Mouse (Mus musculus): ENCODE data around the gene Zcchc17.
A peak's percentile ranks its signal among the peaks of the same experiment; 100 is the strongest.

The Zcchc17 gene

GRCm38 (mm10) chr4:130315771-130316527, 43.8 kb downstream of the Zcchc17 start:
- DNase-seq = peak; percentile 45

- DNase-seq = no peak
Observed at GRCm38 (mm10) chr4:130313552-130313951, 46.2 kb downstream of the Zcchc17 start.

GRCm38 (mm10) chr4:130312526-130312925, 47.2 kb downstream of the Zcchc17 start:
- DNase-seq = no peak

- no peak for DNase-seq
Observed at GRCm38 (mm10) chr4:130309254-130309653, 50.5 kb downstream of the Zcchc17 start.

- DNase-seq = peak; percentile 30
Observed at GRCm38 (mm10) chr4:130308231-130309081, 51.3 kb downstream of the Zcchc17 start, which contains the start of the genes Fabp3 and Gm10570. TSS of gene Fabp3 (plus strand) at chr4:130308595. TSS of gene Gm10570 (minus strand) at chr4:130308674.

- DNase-seq = peak; percentile 49
Observed at GRCm38 (mm10) chr4:130307851-130308230, 51.9 kb downstream of the Zcchc17 start.

- DNase-seq = no peak
Observed at GRCm38 (mm10) chr4:130306796-130307630, 52.7 kb downstream of the Zcchc17 start.

GRCm38 (mm10) chr4:130304746-130305145, 55.0 kb downstream of the Zcchc17 start:
- DNase-seq = no peak

GRCm38 (mm10) chr4:130302285-130302870, 57.4 kb downstream of the Zcchc17 start:
- no peak for DNase-seq

GRCm38 (mm10) chr4:130299629-130300018, 60.1 kb downstream of the Zcchc17 start:
- DNase-seq = no peak

GRCm38 (mm10) chr4:130298877-130299628, 60.7 kb downstream of the Zcchc17 start:
- no peak for DNase-seq

- no peak for DNase-seq
Observed at GRCm38 (mm10) chr4:130297123-130297529, 62.6 kb downstream of the Zcchc17 start.

GRCm38 (mm10) chr4:130296243-130296965, 63.3 kb downstream of the Zcchc17 start:
- no peak for DNase-seq

- peak; percentile 33 for DNase-seq
Observed at GRCm38 (mm10) chr4:130295047-130295745, 64.5 kb downstream of the Zcchc17 start.

- DNase-seq = no peak
Observed at GRCm38 (mm10) chr4:130294513-130294912, 65.2 kb downstream of the Zcchc17 start.

GRCm38 (mm10) chr4:130292271-130292670, 67.5 kb downstream of the Zcchc17 start:
- peak; percentile 82 for DNase-seq

- DNase-seq = no peak
Observed at GRCm38 (mm10) chr4:130289824-130290223, 69.9 kb downstream of the Zcchc17 start.

GRCm38 (mm10) chr4:130286531-130286930, 73.2 kb downstream of the Zcchc17 start:
- DNase-seq = no peak

GRCm38 (mm10) chr4:130283826-130284225, 75.9 kb downstream of the Zcchc17 start:
- no peak for DNase-seq

- no peak for DNase-seq
Observed at GRCm38 (mm10) chr4:130282856-130283255, 76.9 kb downstream of the Zcchc17 start.

Data from lung, postnatal 14 days (tissue).